Mouse (Mus musculus) right cerebral cortex, postnatal 36 days (tissue): ENCODE measurements around the gene Phf10.
"Not testable (repeated sequence)": the region's sequence is repeated elsewhere in the genome, so short reads cannot be mapped to it uniquely, and the experiment has no call there.

Experiments used
- DNase-seq, 2 experiments: peaks; one replicate each; pipeline ENCODE4 v3.0.0; 2022; ENCODE audit warnings: low spot score in 2 of 2, mixed read lengths in 1 of 2

Gene Phf10

DNA sequence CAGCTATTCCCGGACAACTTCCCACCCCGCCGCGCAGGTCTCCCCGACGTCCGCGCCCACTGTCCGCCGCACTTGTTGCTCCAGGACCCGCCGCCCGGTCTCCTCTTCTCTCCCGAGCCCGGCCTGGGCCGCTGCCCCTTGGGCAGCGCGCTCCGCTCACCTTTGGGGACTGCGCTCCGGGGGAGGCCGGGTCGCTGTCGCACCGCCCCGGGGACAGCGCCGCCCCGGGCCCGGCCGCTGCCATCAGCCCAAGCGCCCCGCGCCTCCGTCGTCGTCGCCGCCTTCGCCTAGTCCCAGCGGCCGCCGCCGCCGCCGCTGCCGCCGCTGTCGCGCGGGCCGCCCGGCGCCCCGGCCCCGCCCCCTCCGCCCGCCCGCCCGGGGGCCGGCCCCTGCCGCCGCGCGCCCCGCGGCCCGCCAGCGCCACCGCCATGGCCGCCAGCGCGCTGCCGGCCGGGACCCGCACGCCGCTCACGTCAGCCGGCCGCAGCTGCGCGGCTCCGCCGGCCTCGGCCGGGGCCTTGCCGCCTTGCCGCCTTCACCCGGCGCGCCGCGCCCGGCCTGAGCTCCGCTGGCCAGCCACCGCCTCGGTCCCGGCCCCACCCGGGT, at the start of gene Phf10:
Gene Phf10, minus strand, starts transcription at position 323 of the 606 bp plus-strand sequence.
- DNase-seq = not testable (repeated sequence)

DNA sequence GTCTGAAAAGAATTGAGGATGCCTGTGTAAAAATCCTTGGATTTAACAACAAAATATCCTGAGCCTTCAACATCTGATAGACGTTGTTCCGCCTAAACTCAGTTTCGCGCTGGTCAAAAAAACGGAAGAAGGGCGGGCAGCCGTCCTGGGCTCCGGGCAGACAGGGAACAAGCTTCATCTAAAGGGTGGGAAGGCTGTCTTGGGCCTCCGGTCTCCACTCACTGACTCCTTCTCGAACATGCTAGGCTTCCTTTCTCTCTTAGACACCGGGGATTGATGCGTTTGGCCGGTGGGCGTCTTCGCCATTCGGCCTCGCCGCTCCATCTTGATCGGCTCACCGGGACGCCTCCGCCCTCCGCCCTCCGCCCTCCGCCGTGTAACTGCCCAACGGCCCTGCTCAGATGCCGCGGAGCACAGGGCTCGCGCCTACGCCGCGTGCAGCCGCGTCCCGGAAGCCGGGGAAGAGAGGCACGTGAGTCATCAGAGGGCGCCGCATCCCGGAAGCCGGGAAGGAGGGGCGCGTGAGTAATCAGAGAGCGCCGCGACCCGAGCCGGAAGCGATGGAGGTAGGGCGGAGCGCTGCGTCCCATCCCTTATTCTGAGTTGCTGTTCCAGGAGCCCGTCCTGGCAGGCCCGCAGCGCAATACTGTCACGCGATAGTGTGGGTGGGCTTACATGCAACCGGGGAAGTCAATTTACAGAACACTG, 48.8 kb upstream of the Phf10 start, which contains the start of gene Gm3435:
Gene Gm3435, plus strand, starts transcription at position 471 of the 708 bp plus-strand sequence.
- DNase-seq = not testable (repeated sequence)

DNA sequence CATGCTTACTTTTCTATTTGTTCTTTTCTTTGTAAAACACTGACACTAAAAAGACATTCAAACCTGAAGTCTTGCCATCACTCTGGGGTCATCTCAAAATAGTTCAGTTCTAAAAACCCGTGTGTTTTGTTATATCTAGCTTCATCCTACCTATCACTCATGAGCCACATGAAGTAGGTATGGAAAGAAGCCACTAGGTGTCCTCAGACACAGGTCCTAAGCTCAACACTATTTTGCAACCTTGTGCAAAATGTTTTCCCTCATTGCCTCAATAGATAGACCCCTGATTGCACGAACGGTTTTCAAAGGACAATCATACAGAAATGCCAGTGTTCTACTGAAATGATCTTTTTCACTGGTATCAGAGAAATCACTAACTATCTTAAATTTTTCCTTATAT, 48.0 kb upstream of the Phf10 start:
- not testable (repeated sequence) for DNase-seq

DNA sequence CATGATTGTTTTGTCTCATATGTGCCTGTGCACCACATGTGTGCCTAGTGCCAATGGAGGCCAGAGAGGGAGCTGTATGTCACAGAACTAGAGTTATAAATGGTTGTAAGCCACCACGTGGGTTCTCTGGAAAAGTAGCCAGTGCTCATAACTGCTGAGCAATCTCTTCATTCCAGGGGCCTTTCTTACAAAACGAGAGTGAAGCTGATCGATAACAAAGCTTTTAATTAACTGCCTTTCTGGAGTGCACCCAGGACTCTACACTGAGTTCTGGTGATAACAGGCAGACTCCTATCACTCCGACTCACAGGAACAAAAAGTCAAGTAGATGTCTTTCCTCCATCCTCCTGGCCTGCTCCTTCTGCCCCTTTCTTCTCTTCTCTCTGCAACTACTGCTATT, 39.0 kb upstream of the Phf10 start:
- not testable (repeated sequence) for DNase-seq

DNA sequence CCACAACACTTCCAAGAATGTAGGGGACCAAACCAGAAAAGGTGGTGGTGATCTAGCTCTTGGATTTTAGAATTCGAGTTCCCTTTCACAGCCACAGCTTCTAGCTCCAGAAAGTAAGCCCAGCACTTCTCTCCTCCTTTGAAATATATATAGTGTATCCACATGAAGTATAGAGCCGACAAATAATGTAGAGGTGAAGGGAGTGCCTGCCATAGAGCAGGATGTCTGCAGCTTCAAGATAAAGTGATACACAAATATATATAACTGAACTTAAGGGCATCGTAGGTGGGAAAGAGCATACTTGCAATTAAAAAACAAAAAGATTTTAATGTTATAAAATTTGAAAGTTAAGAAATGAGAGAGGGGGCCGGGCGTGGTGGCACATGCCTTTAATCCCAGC, 33.1 kb upstream of the Phf10 start:
- DNase-seq = not testable (repeated sequence)

DNA sequence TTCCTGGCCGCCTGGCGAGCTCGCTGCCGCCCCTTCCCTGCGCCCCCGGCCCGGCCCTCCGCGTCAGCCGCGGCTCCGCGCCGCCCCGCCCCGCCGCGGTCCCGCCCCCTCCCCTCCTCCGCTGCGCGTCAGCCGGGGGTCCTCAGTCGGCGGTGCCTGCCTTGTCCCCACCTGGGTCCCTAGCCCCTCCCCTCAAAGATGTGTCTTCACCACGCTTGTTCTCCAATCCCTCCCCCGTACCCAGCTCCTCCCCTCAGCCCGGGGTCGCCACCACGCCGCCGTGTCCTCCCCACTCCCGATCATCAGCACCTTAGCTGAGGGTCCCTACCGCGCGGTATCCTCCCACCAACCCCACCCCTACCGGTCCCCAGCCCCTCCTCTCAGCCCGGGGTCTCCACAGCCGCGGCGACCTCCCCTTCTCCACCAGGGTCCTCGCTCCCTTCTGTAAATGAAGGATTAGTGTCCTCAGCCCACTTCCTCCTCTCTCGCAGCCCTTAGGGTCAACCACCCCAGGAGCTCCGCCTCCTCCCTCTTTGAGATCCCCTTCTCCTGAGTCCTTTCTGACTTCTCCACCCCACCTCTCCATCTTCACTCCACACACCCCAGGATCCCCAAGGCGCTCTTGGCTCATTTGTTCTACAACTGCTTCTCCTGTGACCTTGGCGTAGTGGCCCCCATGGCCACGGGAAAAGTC, 32.2 kb upstream of the Phf10 start:
- not testable (repeated sequence) for DNase-seq

DNA sequence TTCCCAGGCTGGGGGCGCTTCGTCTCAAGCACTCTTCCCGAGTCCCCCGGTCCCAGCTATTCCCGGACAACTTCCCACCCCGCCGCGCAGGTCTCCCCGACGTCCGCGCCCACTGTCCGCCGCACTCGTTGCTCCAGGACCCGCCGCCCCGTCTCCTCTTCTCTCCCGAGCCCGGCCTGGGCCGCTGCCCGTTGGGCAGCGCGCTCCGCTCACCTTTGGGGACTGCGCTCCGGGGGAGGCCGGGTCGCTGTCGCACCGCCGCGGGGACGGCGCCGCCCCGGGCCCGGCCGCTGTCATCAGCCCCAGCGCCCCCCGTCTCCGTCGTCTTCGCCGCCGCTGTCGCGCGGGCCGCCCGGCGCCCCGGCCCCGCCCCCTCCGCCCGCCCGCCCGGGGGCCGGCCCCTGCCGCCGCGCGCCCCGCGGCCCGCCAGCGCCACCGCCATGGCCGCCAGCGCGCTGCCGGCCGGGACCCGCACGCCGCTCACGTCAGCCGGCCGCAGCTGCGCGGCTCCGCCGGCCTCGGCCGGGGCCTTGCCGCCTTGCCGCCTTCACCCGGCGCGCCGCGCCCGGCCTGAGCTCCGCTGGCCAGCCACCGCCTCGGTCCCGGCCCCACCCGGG, 31.6 kb upstream of the Phf10 start:
- not testable (repeated sequence) for DNase-seq

DNA sequence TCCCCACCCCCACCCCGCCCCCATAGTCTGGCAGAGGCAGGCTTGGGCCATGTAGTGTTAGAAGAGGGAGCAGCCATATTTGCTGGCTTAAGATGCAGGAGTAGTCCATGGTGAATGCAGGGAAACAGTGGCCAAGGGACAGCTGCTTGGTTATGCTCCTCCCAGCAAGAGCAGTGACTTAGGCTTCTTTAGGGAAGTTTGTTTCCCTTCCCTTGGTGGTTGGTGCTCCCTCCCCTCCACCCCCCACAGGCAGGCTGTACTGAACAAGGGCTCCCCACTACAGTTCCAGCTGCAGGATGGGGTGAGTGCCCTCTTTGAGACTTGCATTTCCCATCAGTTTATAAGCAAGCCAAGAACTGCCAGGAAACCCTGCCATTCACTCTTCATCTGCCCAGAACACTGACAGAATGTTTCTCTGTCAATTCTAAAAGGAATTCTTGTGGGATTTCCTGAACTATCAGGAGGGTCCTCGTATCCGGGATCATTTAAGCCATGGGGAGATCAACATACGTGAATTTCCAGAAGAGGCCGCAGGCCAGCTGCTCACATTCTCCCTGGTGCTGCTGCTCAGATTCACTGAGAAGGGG, 29.1 kb upstream of the Phf10 start:
- DNase-seq = not testable (repeated sequence)

DNA sequence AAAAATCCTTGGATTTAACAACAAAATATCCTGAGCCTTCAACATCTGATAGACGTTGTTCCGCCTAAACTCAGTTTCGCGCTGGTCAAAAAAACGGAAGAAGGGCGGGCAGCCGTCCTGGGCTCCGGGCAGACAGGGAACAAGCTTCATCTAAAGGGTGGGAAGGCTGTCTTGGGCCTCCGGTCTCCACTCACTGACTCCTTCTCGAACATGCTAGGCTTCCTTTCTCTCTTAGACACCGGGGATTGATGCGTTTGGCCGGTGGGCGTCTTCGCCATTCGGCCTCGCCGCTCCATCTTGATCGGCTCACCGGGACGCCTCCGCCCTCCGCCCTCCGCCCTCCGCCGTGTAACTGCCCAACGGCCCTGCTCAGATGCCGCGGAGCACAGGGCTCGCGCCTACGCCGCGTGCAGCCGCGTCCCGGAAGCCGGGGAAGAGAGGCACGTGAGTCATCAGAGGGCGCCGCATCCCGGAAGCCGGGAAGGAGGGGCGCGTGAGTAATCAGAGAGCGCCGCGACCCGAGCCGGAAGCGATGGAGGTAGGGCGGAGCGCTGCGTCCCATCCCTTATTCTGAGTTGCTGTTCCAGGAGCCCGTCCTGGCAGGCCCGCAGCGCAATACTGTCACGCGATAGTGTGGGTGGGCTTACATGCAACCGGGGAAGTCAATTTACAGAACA, 17.4 kb upstream of the Phf10 start, which contains the start of the genes 9030025P20Rik and Gm3417:
Gene 9030025P20Rik, plus strand, starts transcription at position 107 of the 677 bp plus-strand sequence.
Gene Gm3417, minus strand, starts transcription at position 429 of the 677 bp plus-strand sequence.
- not testable (repeated sequence) for DNase-seq

DNA sequence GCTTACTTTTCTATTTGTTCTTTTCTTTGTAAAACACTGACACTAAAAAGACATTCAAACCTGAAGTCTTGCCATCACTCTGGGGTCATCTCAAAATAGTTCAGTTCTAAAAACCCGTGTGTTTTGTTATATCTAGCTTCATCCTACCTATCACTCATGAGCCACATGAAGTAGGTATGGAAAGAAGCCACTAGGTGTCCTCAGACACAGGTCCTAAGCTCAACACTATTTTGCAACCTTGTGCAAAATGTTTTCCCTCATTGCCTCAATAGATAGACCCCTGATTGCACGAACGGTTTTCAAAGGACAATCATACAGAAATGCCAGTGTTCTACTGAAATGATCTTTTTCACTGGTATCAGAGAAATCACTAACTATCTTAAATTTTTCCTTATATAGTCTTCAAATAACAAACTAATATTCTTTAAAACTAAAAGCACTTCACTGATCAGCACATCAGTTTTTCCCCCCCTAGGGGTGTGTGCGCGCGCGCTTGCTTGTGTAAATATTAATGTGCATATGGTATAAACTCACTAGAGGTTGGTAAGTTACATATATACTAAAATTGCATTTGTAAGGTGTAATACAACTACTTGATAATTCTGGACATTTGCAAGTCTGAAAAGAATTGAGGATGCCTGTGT, 16.8 kb upstream of the Phf10 start:
- DNase-seq = not testable (repeated sequence)

DNA sequence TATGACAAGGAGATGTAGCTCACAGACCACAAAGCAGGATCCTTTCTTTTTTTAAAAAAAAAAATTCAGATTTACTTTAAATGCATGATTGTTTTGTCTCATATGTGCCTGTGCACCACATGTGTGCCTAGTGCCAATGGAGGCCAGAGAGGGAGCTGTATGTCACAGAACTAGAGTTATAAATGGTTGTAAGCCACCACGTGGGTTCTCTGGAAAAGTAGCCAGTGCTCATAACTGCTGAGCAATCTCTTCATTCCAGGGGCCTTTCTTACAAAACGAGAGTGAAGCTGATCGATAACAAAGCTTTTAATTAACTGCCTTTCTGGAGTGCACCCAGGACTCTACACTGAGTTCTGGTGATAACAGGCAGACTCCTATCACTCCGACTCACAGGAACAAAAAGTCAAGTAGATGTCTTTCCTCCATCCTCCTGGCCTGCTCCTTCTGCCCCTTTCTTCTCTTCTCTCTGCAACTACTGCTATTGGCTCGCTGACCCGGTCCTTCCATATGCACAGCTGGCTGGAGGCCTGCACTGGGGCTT, 7.4 kb upstream of the Phf10 start:
- DNase-seq = not testable (repeated sequence)

DNA sequence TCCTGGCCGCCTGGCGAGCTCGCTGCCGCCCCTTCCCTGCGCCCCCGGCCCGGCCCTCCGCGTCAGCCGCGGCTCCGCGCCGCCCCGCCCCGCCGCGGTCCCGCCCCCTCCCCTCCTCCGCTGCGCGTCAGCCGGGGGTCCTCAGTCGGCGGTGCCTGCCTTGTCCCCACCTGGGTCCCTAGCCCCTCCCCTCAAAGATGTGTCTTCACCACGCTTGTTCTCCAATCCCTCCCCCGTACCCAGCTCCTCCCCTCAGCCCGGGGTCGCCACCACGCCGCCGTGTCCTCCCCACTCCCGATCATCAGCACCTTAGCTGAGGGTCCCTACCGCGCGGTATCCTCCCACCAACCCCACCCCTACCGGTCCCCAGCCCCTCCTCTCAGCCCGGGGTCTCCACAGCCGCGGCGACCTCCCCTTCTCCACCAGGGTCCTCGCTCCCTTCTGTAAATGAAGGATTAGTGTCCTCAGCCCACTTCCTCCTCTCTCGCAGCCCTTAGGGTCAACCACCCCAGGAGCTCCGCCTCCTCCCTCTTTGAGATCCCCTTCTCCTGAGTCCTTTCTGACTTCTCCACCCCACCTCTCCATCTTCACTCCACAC, 583 bp upstream of the Phf10 start:
- not testable (repeated sequence) for DNase-seq

DNA sequence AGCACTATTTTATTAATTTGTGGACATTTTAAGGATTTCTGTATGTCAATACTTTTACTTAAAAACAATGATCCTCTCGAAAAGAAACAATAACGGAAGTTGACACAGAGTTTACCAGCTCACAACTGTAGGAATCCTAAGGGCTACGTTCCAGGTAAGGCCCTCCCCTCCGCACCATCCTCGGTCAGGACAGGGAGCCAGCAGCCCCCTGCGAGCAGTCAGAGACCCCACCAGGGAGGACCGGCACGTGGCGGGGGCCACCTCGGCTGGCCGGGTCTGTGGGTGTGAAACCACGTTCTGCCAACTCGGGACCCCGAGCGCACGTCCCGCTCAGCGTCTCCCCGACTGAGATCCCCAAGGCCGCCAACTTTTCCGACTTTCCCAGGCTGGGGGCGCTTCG, 553 bp downstream of the Phf10 start:
- no peak for DNase-seq

DNA sequence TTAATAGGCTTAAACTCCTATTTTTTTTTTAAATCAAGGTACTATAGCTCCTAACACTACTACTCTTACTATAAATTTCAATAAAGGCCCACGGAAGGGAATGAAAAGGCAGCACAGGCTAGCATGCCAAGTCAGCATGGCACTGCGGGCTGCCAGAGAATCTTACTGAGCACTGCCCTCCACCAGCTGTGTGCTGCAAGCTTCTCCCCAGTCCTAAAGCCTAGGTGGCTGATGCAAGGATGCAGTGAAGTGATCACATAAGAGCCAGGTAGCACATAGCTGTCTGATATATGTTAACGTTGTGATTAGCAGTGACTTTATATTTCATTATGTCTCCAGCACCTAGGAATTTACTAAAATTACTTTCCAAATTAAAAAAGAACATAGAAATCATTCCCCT, 1.1 kb downstream of the Phf10 start:
- no peak for DNase-seq

DNA sequence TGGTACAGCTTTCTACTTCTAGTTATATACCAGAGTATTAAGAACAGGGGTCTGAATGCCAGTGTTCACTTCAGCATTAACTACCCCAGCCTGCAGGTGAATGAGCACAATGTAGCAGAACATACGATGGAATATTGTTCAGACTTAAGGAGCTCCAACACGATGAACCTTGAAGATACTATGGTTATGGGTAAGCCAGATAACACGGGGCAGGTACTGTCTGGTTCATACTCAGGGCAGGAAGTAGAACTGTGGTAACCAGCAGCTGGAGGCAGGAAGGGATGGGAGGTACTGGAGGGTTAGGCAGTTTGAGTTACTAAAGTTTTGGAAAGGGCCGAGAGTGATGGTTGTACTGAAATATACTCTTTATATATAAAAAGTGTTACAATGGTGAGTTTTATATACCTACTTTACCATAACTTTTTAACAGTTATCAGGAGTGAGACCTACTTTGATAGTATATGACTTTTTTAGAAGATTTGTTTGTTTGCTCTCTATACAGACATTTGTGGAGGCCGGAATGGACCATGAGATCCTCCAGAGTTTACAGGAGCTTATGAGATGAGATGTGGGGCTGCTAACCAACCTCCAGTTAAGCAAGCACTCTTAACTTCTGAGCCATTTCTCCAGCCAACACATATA, 2.3 kb downstream of the Phf10 start:
- DNase-seq = no peak

DNA sequence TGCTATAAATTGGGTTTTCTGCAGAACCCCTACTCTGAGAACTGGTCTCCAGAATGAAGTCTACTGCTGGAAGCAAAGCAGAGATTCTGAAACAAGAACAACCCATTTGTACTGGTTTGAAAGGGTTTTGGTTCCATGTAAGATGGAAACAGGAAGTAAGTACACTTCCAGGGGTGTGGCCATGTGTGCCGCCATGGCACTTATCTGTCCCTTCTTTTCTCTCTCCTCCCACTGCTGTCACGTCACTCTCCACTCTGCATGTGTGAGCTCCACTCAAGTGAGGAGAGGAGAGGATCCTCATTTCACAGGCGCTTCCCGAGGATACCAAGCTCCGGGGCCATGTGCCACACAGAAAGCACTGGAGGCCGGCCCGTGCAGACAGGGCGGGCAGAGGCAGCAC, 7.6 kb downstream of the Phf10 start:
- no peak for DNase-seq

DNA sequence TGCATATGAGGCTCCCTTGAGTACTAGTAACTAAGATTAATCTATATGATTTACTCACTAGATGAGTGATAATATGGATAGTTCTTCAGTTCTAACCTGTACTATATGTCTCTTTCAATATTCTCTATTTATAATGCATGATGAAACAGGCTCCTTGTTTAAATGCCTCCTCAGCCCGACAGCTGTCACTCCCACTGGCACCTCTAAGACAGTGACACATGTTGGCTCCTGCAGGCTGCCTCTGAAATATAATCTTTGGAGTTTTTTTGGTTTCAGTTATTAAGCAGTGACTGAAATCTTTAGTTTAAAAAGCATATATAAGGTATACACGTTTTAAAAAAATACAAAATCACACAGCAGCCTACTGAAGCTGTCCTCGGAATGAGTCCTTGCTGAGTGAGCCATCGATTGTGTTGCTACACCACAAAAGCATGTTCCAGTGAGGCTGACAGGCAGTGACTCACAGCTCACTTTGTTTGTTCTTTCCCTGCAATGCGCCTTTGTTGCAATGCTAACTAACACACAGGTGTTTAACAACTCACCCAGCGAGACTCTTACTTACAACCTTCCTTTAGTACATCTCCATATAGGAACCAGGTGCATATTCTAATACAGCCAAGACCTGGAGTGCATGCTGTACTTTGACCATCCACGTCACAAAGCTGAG, 11.8 kb downstream of the Phf10 start:
- DNase-seq = no peak

DNA sequence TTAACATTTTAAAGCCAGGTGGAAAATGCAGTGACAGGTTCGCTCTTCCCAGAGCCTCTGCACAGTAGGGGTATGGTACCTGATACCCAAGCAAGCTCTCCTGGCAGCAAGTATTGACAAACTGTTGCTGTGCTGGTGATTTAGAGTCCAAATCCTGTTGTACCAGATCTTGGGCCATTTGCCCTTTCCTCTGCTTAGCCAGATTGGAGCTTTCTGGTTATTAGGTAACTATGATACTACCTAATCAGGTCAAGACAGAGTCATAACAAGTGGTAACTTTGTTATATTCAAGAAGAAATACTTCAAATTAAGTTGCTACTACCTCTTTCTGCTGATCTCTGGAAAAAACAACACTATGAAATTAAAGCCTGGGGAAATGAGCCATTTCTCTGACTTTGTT, 16.5 kb downstream of the Phf10 start:
- DNase-seq = no peak

DNA sequence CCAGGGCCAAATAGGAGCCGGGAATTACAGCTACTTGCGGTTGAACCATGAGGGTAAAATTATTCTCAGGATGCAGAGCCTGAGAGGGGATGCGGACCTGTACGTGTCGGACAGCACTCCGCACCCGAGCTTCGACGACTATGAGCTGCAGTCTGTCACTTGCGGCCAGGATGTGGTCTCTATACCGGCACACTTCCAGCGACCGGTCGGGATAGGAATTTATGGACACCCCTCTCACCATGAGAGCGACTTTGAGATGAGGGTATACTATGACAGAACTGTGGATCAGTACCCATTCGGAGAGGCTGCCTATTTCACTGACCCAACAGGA, 17.4 kb downstream of the Phf10 start:
- no peak for DNase-seq
